Mouse (Mus musculus): ENCODE measurements around the gene Il19. TPM values are rescaled to one million over a fixed set of nuclear protein-coding genes. Genes with fewer than 3 reads are reported as not detected.

Gene Il19
- not detected in 2 replicates for polyA plus RNA-seq (2015; fragmentation: Nextera tagmentation; extraction: Ambion mirVana)

DNA sequence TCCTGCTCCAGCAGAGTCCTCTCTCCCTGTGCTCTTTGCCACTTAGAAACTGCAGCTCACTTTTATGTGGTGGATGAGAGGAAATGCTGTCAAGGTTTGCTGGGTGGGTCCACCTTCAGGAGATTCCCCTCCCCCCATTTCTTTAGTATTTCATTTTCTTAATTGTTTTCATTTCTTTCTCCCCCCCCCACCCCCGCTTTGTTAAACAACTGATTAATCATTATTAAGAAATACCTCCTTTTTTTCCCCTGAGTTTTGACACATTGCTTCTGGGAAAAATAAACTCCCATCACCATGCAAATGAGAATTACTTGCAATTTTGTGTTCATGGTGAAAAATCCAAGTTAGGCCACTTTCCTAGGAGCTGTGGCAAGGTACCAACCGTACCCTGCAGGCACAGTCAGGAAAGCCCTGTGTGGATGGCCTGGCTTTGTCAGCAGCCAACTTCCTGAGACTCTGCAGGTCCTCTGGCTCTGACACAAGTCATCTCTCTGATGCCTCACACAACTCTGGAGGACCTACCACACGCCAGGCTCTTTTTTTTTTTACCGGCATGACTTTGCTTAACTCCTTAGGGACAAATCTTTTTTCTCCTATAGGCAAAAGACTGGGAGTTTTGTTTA, at the start of gene Il19:
Gene Il19 (minus strand): TSS at position 51 of the 623 bp plus-strand sequence.
- Histone ChIP-seq H3K9me3 (no peaks in the 10 kb centered on the region), H3K27ac (no peak within 1 kb of the TSS), H3K4me1 (peaks cover 24% of the 10 kb centered on the region; the same call in 1 of the 2 replicates), H3K4me2 (no peak within 1 kb of the TSS), H3K4me3 (no peak within 1 kb of the TSS), H3K27me3 (no peaks in the 10 kb centered on the region), H3K36me3 (no peaks in the 10 kb centered on the region), H3K9ac (no peak within 1 kb of the TSS)
- ATAC-seq (ENCODE audit: insufficient number of reproducible peaks, insufficient read depth, low FRiP score, low TSS enrichment, low read depth) = no peak
- WGBS = 48% methylated on average over 4 of the region's 4 CpGs

DNA sequence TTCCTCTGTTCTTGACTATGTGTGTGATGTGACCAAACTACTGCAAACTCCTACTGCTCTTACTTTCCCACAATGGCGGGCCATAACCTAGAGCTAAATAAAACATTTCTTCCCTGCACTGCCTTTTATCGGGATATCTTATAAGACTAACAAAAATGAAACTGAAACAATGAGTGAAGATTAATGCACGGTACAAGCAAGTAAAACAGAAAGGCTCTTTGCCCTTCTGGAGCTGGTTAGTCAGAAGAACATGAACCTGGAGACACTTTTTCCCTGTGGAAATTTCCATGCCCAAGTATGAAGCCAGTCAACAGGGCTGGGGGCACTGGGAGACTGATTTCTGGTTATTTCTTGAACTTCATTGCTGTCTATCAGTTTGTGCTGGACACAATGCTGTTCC, 49.4 kb upstream of the Il19 start:
- Histone ChIP-seq H3K4me2 (no peak overlapping the region), H3K27me3 (no peaks in the 10 kb centered on the region), H3K4me1 (no peaks in the 10 kb centered on the region), H3K9ac (no peak overlapping the region), H3K4me3 (no peak overlapping the region), H3K9me3 (no peaks in the 10 kb centered on the region), H3K36me3 (no peaks in the 10 kb centered on the region), H3K27ac (no peak overlapping the region)
- no peak for ATAC-seq (ENCODE audit: insufficient number of reproducible peaks, insufficient read depth, low FRiP score, low TSS enrichment, low read depth)
- WGBS = 86% methylated on average over 3 of the region's 3 CpGs

DNA sequence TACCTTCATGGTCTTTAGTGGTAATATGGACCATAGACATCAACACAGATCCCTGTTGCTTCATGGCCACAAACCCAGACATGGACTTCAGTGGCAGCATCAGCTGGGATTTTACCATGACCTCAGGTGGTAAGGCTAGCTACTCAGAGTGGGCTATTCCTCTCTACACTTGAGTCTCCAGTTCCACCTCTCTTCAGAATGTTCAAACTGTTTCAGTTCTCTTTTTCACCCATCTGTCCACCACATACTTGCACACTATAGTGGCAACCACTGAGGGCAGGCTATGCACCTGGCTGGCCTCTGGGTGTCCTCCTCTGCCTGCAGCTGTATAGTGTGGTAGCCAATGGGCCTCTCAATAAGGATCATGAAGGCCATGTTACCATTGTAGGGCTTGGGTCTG, 47.5 kb upstream of the Il19 start:
- no peak overlapping the region for H3K4me2 ChIP-seq

DNA sequence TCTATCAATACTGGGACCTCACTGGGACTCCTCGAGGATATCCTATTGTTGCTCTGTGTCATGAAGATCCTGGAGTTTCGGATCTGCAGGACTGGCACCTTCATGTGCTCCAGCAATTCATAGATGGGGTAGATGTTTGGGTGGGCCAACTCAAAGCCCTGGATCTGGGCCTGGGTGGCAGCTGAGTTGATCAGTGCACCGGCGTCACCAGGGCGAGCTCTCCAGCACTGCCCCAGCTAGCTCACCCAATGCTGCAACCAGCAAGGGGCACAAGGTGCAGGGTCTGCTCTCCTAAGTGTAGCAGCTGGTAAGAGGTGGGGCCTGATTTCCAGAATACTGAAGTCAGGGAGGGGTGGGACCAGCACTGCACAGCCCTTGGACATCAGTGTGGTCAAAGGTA, 47.1 kb upstream of the Il19 start:
- no peak for ATAC-seq (ENCODE audit: insufficient number of reproducible peaks, insufficient read depth, low FRiP score, low TSS enrichment, low read depth)
- H3K4me1 ChIP-seq = no peaks in the 10 kb centered on the region
- no peak overlapping the region for H3K27ac ChIP-seq
- WGBS = 88% methylated on average over 5 of the region's 5 CpGs
- no peaks in the 10 kb centered on the region for H3K27me3 ChIP-seq
- H3K4me2 ChIP-seq = no peak overlapping the region
- H3K9ac ChIP-seq = no peak overlapping the region
- no peaks in the 10 kb centered on the region for H3K36me3 ChIP-seq
- H3K4me3 ChIP-seq = no peak overlapping the region
- no peaks in the 10 kb centered on the region for H3K9me3 ChIP-seq

More for the DNA sequence above, 47.5 kb upstream of the Il19 start:
- no peaks in the 10 kb centered on the region for H3K9me3 ChIP-seq
- H3K4me3 ChIP-seq = no peak overlapping the region
- H3K36me3 ChIP-seq = no peaks in the 10 kb centered on the region
- H3K27me3 ChIP-seq = no peaks in the 10 kb centered on the region
- no peaks in the 10 kb centered on the region for H3K4me1 ChIP-seq
- no peak overlapping the region for H3K9ac ChIP-seq
- ATAC-seq (ENCODE audit: insufficient number of reproducible peaks, insufficient read depth, low FRiP score, low TSS enrichment, low read depth) = no peak
- no peak overlapping the region for H3K27ac ChIP-seq

DNA sequence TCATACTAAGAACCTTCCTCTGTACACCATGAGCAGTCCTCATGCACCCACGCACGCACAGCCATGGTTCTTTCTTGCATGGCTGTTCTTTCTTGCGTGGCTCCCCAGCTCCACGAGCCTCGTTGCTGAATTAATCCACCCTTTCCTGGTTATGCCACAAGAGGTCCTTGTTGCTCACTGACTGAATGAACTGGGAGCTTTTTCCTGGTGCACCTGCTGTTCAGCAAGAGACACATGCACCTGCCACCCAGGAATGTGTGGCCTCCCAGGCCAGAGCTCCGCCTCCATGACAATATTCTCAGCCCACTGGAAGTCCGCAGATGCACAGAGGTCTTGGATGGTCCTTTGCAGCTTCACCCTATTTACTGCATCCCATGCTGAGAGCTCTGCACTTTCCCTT, 44.5 kb upstream of the Il19 start:
- Histone ChIP-seq H3K4me1 (no peaks in the 10 kb centered on the region), H3K27me3 (no peaks in the 10 kb centered on the region), H3K27ac (no peak overlapping the region), H3K4me2 (no peak overlapping the region), H3K36me3 (no peaks in the 10 kb centered on the region), H3K4me3 (no peak overlapping the region), H3K9ac (no peak overlapping the region), H3K9me3 (no peaks in the 10 kb centered on the region)
- 57% methylated on average over 7 of the region's 7 CpGs for WGBS
- ATAC-seq (ENCODE audit: insufficient number of reproducible peaks, insufficient read depth, low FRiP score, low TSS enrichment, low read depth) = no peak

DNA sequence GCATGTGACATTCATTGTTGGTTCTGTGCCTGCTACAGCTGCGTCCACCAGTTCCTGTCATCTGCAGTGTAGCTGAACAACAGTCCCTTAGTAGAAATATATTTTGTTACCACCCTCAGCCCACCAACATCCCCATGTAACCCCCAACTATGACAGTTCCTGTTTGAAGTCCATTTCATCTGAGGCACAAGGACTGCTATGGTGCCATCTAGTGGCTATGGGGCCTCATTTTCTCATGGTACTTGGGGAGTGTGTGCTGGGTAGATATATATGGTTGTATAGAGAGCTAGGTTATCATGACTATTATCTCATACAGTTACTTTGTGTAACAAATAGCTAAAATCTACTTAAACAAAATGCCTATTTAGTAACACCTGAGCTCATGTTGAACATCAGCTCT, 39.5 kb upstream of the Il19 start:
- H3K9ac ChIP-seq = no peak overlapping the region
- no peak for ATAC-seq (ENCODE audit: insufficient number of reproducible peaks, insufficient read depth, low FRiP score, low TSS enrichment, low read depth)
- H3K4me2 ChIP-seq = no peak overlapping the region
- no peak overlapping the region for H3K4me3 ChIP-seq
- WGBS = 45% methylated on average over 1 of the region's 1 CpGs
- H3K9me3 ChIP-seq = no peaks in the 10 kb centered on the region
- no peak overlapping the region for H3K27ac ChIP-seq
- H3K36me3 ChIP-seq = no peaks in the 10 kb centered on the region
- no peaks in the 10 kb centered on the region for H3K4me1 ChIP-seq
- H3K27me3 ChIP-seq = no peaks in the 10 kb centered on the region

DNA sequence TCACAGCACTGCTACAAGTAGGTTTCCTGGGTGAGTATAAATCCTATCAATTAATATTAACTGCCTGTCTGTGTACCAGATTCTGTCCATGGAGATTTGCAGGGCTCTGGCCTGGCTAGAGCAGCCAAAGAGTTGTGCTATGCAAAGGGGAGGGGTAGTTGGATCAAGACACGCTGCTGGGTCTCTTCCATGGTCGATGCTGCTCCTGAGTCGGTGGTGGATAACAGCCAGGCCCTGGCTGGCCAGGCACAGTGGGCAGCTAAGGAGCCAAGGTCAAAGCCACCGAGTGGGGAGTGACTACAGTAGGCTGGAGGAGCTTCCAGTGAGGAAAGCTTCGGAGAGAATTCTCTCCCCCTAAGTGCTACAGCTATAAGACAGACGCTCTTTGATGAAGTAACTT, 24.0 kb upstream of the Il19 start:
- no peak overlapping the region for H3K4me3 ChIP-seq
- no peaks in the 10 kb centered on the region for H3K36me3 ChIP-seq
- no peak overlapping the region for H3K27ac ChIP-seq
- H3K4me2 ChIP-seq = no peak overlapping the region
- no peaks in the 10 kb centered on the region for H3K27me3 ChIP-seq
- H3K9ac ChIP-seq = no peak overlapping the region
- no peaks in the 10 kb centered on the region for H3K9me3 ChIP-seq
- no peak for ATAC-seq (ENCODE audit: insufficient number of reproducible peaks, insufficient read depth, low FRiP score, low TSS enrichment, low read depth)
- H3K4me1 ChIP-seq = no peaks in the 10 kb centered on the region
- WGBS = 81% methylated on average over 6 of the region's 6 CpGs

DNA sequence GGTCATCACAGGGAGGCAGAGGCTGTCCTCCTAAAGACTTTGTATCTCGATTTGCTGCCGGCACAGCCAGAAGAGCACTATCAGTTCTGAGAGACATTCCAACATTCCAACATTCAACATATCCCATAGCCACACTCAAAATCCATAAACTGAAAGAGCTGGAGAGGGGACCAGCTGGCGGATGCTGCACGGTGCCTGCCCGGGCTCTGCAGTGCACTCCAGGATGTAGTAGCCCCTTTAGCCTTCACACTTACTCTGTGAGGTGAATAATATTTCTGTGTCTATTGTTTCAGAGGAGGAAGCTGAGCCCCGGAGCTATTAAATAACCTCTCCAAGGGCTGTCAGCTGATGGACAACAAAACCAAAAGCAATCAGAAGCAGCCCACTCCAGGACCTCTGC, 7.0 kb upstream of the Il19 start:
- Histone ChIP-seq H3K27ac (no peak overlapping the region), H3K27me3 (no peaks in the 10 kb centered on the region), H3K9ac (no peak overlapping the region), H3K9me3 (no peaks in the 10 kb centered on the region), H3K4me3 (no peak overlapping the region), H3K36me3 (no peaks in the 10 kb centered on the region), H3K4me2 (no peak overlapping the region), H3K4me1 (0 out of 2 replicates have a peak, but pooled peaks cover 3% of the 10 kb centered on the region)
- WGBS = 60% methylated on average over 6 of the region's 6 CpGs
- ATAC-seq (ENCODE audit: insufficient number of reproducible peaks, insufficient read depth, low FRiP score, low TSS enrichment, low read depth) = no peak

DNA sequence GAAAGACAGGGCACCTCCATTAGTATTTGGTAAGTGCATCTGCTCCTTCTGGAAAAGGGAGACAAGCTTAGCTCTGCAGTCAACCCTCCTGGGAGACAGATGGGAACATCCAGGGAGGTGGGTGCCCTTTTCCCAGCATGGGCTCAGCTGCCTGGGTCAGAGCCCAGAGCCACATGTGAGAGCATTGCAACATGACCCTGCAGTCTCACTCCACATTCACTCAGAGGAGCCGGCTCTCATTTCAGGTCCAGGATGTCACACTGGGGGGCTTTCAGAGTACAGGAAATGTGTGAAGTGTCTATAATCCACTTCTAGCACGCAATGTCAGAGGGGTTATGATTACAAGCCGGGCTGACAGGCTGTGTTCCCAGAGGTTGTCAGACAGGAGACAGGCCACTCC, 1.9 kb upstream of the Il19 start:
- H3K27ac ChIP-seq = no peak overlapping the region
- no peak for ATAC-seq (ENCODE audit: insufficient number of reproducible peaks, insufficient read depth, low FRiP score, low TSS enrichment, low read depth)
- H3K27me3 ChIP-seq = no peaks in the 10 kb centered on the region
- H3K36me3 ChIP-seq = no peaks in the 10 kb centered on the region
- no peaks in the 10 kb centered on the region for H3K9me3 ChIP-seq
- no peak overlapping the region for H3K9ac ChIP-seq
- no peak overlapping the region for H3K4me3 ChIP-seq
- no peak overlapping the region for H3K4me2 ChIP-seq
- 20% methylated on average over 3 of the region's 3 CpGs for WGBS
- peaks cover 21% of the 10 kb centered on the region; the same call in 1 of the 2 replicates for H3K4me1 ChIP-seq

DNA sequence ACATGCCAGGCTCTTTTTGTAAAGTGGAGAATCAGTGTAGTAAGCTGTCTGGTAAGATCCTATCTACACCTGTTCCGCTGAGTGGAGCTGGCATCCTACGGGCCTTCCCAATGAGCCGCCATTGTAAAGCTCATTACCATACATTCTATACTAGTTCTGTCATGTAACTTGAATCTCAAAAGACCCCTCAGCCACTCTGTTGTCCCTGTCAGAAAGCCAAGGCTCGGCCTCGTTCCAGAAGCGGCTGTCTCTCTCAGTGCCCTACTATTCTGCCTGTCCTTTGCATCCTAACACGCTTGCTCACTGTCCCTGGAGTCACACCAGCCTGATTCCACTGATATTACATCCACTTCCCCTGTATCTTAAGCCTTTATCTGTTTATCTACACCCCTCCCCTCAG, 1.7 kb downstream of the Il19 start:
- H3K4me1 ChIP-seq = peaks cover 21% of the 10 kb centered on the region; the same call in 1 of the 2 replicates
- ATAC-seq (ENCODE audit: insufficient number of reproducible peaks, insufficient read depth, low FRiP score, low TSS enrichment, low read depth) = no peak

DNA sequence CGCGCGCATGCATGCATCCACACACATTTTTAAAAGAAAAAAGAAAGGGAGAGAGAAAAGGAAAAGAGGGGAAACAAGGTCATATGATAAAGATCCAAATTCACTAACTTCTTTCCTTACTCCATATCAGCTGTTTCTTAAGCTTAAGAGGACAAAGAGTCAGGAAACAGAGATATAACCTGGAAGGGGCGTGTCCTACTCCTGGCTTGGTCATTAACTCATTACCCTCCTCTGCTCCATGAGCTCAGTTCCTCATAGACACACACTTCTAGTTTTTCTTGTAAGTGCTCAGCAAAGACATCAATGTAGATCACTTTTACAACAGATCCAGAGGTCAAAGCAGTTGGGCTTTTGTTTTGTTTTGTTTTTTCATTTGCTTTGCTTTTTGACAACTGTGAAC, 2.7 kb downstream of the Il19 start:
- Histone ChIP-seq H3K4me1 (peaks cover 21% of the 10 kb centered on the region; the same call in 1 of the 2 replicates), H3K27me3 (no peaks in the 10 kb centered on the region), H3K36me3 (no peaks in the 10 kb centered on the region), H3K27ac (no peak overlapping the region), H3K4me3 (no peak overlapping the region), H3K9ac (no peak overlapping the region), H3K4me2 (no peak overlapping the region), H3K9me3 (no peaks in the 10 kb centered on the region)
- 89% methylated on average over 4 of the region's 4 CpGs for WGBS
- ATAC-seq (ENCODE audit: insufficient number of reproducible peaks, insufficient read depth, low FRiP score, low TSS enrichment, low read depth) = no peak

More for the DNA sequence above, 1.7 kb downstream of the Il19 start:
- Histone ChIP-seq H3K4me2 (no peak overlapping the region), H3K9ac (no peak overlapping the region), H3K36me3 (no peaks in the 10 kb centered on the region), H3K9me3 (no peaks in the 10 kb centered on the region), H3K27ac (no peak overlapping the region), H3K4me3 (no peak overlapping the region), H3K27me3 (no peaks in the 10 kb centered on the region)
- 69% methylated on average over 7 of the region's 7 CpGs for WGBS

DNA sequence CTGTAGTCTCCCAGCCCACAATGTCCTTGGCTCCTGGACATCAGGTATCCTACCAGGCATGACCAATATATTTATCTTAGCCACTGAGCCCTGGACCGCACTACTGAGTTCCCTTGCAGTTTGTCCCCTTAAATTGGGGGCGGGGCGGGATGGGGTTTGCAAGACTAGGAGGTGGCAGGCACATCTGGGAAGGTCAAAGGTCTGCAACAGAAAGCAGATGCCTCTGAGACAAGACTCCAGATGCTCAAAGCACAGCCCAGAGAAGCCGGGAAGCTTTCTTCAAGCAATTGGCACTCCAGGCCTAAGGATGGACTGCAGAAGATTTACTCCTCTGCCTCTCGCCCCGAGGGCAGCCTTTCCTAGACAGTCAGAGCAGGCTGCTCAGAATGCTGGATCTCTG, 3.6 kb downstream of the Il19 start:
- no peaks in the 10 kb centered on the region for H3K9me3 ChIP-seq
- 17% methylated on average over 6 of the region's 6 CpGs for WGBS
- ATAC-seq (ENCODE audit: insufficient number of reproducible peaks, insufficient read depth, low FRiP score, low TSS enrichment, low read depth) = no peak
- no peak overlapping the region for H3K4me2 ChIP-seq
- H3K9ac ChIP-seq = no peak overlapping the region
- no peaks in the 10 kb centered on the region for H3K27me3 ChIP-seq
- no peak overlapping the region for H3K4me3 ChIP-seq
- H3K4me1 ChIP-seq = peaks cover 15% of the 10 kb centered on the region; the same call in 1 of the 2 replicates
- H3K36me3 ChIP-seq = no peaks in the 10 kb centered on the region
- no peak overlapping the region for H3K27ac ChIP-seq
